Mouse (Mus musculus) cortical plate, adult 2 months (tissue): ENCODE data around the gene Pou2f2. TPM values are rescaled to one million over a fixed set of nuclear protein-coding genes. Genes with fewer than 3 reads are reported as not detected.

Source experiments
- H3K27ac ChIP-seq: fragments of 200-500 bp; 2 replicates; pipeline ENCODE4 v1.5.1; 2012; ENCODE audit warnings: low read length, control low read depth, inconsistent platforms; ENCODE audit not compliant: insufficient read depth
- H3K4me1 ChIP-seq: fragments of 200-500 bp; 2 replicates; pipeline ENCODE4 v1.6.1; 2011; ENCODE audit warnings: low read length; ENCODE audit not compliant: control insufficient read depth, insufficient read depth
- H3K4me3 ChIP-seq: fragments of 200-500 bp; 2 replicates; pipeline ENCODE4 v1.5.1; 2011; ENCODE audit warnings: mild to moderate bottlenecking, low read length, control low read depth; ENCODE audit not compliant: insufficient read depth
- CTCF ChIP-seq: fragments of 200-500 bp; IDR thresholded peaks from 2 replicates; pipeline ENCODE4 v1.5.1; 2011; ENCODE audit warnings: mild to moderate bottlenecking, control low read depth, low read length; ENCODE audit not compliant: insufficient read depth; ENCODE audit errors: extremely low read depth
- POLR2A ChIP-seq: fragments of 200-500 bp; IDR thresholded peaks from 2 replicates; pipeline ENCODE4 v1.6.1; 2011; ENCODE audit warnings: mild to moderate bottlenecking, low read length, control low read depth; ENCODE audit not compliant: insufficient read depth; ENCODE audit errors: extremely low read depth
- polyA plus RNA-seq: library from polyadenylated mRNA; depleted of rRNA; stranded (reverse); fragments of >200 nt; gene quantifications from 2 replicates; pipeline ENCODE4 v1.2.3, GENCODE M21; 2012

Gene Pou2f2
- polyA plus RNA-seq, 1 experiment, result 10.5 TPM

- Histone ChIP-seq H3K4me3 (no peak overlapping the region), H3K4me1 (peaks cover 2% of the 10 kb centered on the region), H3K27ac (no peak overlapping the region)
- TF ChIP-seq POLR2A (no peak), CTCF (no peak)
Observed at GRCm38 (mm10) chr7:25131247-25131646, 48.3 kb downstream of the Pou2f2 start.

- Histone ChIP-seq H3K4me1 (peaks cover 2% of the 10 kb centered on the region), H3K4me3 (no peak overlapping the region), H3K27ac (no peak overlapping the region)
- TF ChIP-seq CTCF (no peak), POLR2A (no peak)
Observed at GRCm38 (mm10) chr7:25130565-25130964, 49.0 kb downstream of the Pou2f2 start.

GRCm38 (mm10) chr7:25129390-25129979, 50.0 kb downstream of the Pou2f2 start:
- no peak overlapping the region for H3K4me3 ChIP-seq
- H3K27ac ChIP-seq, result no peak overlapping the region; the same call in 1 of the 2 replicates
- H3K4me1 ChIP-seq, result peaks cover 2% of the 10 kb centered on the region
- no peak for TF ChIP-seq POLR2A
- no peak for TF ChIP-seq CTCF

- no peak overlapping the region for H3K4me3 ChIP-seq
- TF ChIP-seq POLR2A (no peak), CTCF (no peak)
- peaks cover 2% of the 10 kb centered on the region for H3K4me1 ChIP-seq
- no peak overlapping the region for H3K27ac ChIP-seq
Observed at GRCm38 (mm10) chr7:25127971-25128370, 51.6 kb downstream of the Pou2f2 start.

- 0 out of 2 replicates have a peak, but pooled peaks cover 1% of the 10 kb centered on the region for H3K4me1 ChIP-seq
- TF ChIP-seq CTCF (no peak), POLR2A (no peak)
- no peak overlapping the region for H3K27ac ChIP-seq
- no peak overlapping the region for H3K4me3 ChIP-seq
Observed at GRCm38 (mm10) chr7:25125716-25126281, 53.7 kb downstream of the Pou2f2 start.

- Histone ChIP-seq H3K4me3 (no peak overlapping the region), H3K27ac (no peak overlapping the region), H3K4me1 (0 out of 2 replicates have a peak, but pooled peaks cover 1% of the 10 kb centered on the region)
- no peak for TF ChIP-seq POLR2A
- no peak for TF ChIP-seq CTCF
Observed at GRCm38 (mm10) chr7:25121240-25121786, 58.2 kb downstream of the Pou2f2 start.

GRCm38 (mm10) chr7:25120061-25120834, 59.3 kb downstream of the Pou2f2 start:
- no peak overlapping the region for H3K4me3 ChIP-seq
- no peak overlapping the region for H3K27ac ChIP-seq
- 0 out of 2 replicates have a peak, but pooled peaks cover 1% of the 10 kb centered on the region for H3K4me1 ChIP-seq
- TF ChIP-seq POLR2A (no peak), CTCF (no peak)

- no peak overlapping the region for H3K4me3 ChIP-seq
- no peaks in the 10 kb centered on the region for H3K4me1 ChIP-seq
- no peak for TF ChIP-seq POLR2A
- no peak for TF ChIP-seq CTCF
- H3K27ac ChIP-seq, result no peak overlapping the region
Observed at GRCm38 (mm10) chr7:25112956-25113603, 66.4 kb downstream of the Pou2f2 start.

- TF ChIP-seq POLR2A, result no peak
- no peak for TF ChIP-seq CTCF
- H3K4me3 ChIP-seq, result no peak overlapping the region
- H3K27ac ChIP-seq, result no peak overlapping the region
- no peaks in the 10 kb centered on the region for H3K4me1 ChIP-seq
Observed at GRCm38 (mm10) chr7:25112178-25112955, 67.2 kb downstream of the Pou2f2 start.

- no peak overlapping the region for H3K27ac ChIP-seq
- H3K4me3 ChIP-seq, result no peak overlapping the region
- TF ChIP-seq CTCF, result no peak
- no peak for TF ChIP-seq POLR2A
- H3K4me1 ChIP-seq, result no peaks in the 10 kb centered on the region
Observed at GRCm38 (mm10) chr7:25110336-25110735, 69.2 kb downstream of the Pou2f2 start.
